Mouse (Mus musculus) forebrain, embryonic 16.5 days (tissue): Measurements from ENCODE around the gene Josd1. TPM values are rescaled to one million over a fixed set of nuclear protein-coding genes. Genes with fewer than 3 reads are reported as not detected.

Experiments used
- ATAC-seq: fragments of 200-750 bp; cut with Nextera tagmentation; 2 replicates; pipeline ENCODE4 v1.8.0; 2017; ENCODE audit warnings: mild to moderate bottlenecking, moderate library complexity
- H3K27ac ChIP-seq: fragments of 300-500 bp; sonication (generic); 2 replicates; pipeline ENCODE4 v1.5.1; 2014; ENCODE audit warnings: low read length, control low read depth
- H3K27me3 ChIP-seq: fragments of 300-500 bp; sonication (generic); replicated peaks from 2 replicates; pipeline ENCODE4 v1.6.1; 2014; ENCODE audit warnings: low read length; ENCODE audit not compliant: control insufficient read depth, insufficient read depth
- H3K36me3 ChIP-seq: fragments of 300-500 bp; sonication (generic); 2 replicates; pipeline ENCODE4 v1.6.1; 2014; ENCODE audit not compliant: control insufficient read depth, insufficient read depth
- H3K4me1 ChIP-seq: fragments of 300-500 bp; sonication (generic); replicated peaks from 2 replicates; pipeline ENCODE4 v1.6.1; 2014; ENCODE audit warnings: low read length; ENCODE audit not compliant: control insufficient read depth, insufficient read depth
- H3K4me2 ChIP-seq: fragments of 300-500 bp; sonication (generic); 2 replicates; pipeline ENCODE4 v1.6.1; 2014; ENCODE audit warnings: mild to moderate bottlenecking, low read length, control low read depth
- H3K4me3 ChIP-seq: fragments of 300-500 bp; sonication (generic); replicated peaks from 2 replicates; pipeline ENCODE4 v1.5.1; 2014; ENCODE audit warnings: mild to moderate bottlenecking, low read length, control low read depth
- H3K9ac ChIP-seq: fragments of 300-500 bp; sonication (generic); replicated peaks from 2 replicates; pipeline ENCODE4 v1.6.1; 2014; ENCODE audit warnings: low read depth, low read length, control low read depth
- H3K9me3 ChIP-seq: fragments of 300-500 bp; sonication (generic); 2 replicates; pipeline ENCODE4 v1.6.1; 2016; ENCODE audit warnings: low read length; ENCODE audit not compliant: control insufficient read depth
- WGBS: fragments of 180-500 bp; shearing (Covaris S2); extraction: QIAGEN DNeasy Blood & Tissue Kit; methylation state at CpG from one replicate; pipeline ENCODE4 v1.1.7; 2014; 5-methylcytosine and 5-hydroxymethylcytosine counted together
- polyA plus RNA-seq: library from polyadenylated mRNA; unstranded; fragments of >200 nt; fragmentation: Nextera tagmentation; extraction: Ambion mirVana; gene quantifications from 2 replicates; pipeline ENCODE4 v1.2.1, GENCODE M21; 2015

The Josd1 gene
- polyA plus RNA-seq, 1 experiment from 2014 or later: 24.5 TPM

GRCm38 (mm10) chr15:79651481-79651880 lies 36.2 kb downstream of the Josd1 start:
- ATAC-seq: no peak
- Histone ChIP-seq H3K27ac (no peak overlapping the region), H3K4me2 (no peak overlapping the region), H3K9me3 (no peaks in the 10 kb centered on the region), H3K9ac (no peak overlapping the region), H3K27me3 (no peaks in the 10 kb centered on the region), H3K36me3 (peaks cover 2% of the 10 kb centered on the region; the same call in 1 of the 2 replicates), H3K4me1 (no peaks in the 10 kb centered on the region), H3K4me3 (no peak overlapping the region)
- WGBS: 86% methylated on average over 4 of the region's 4 CpGs

- no peaks in the 10 kb centered on the region for H3K27me3 ChIP-seq
- no peak for ATAC-seq
- no peak overlapping the region for H3K27ac ChIP-seq
- H3K36me3 ChIP-seq: peaks cover 2% of the 10 kb centered on the region; the same call in 1 of the 2 replicates
- no peak overlapping the region for H3K4me2 ChIP-seq
- no peak overlapping the region for H3K4me3 ChIP-seq
- no peaks in the 10 kb centered on the region for H3K9me3 ChIP-seq
- H3K9ac ChIP-seq: no peak overlapping the region
- H3K4me1 ChIP-seq: no peaks in the 10 kb centered on the region
Observed at GRCm38 (mm10) chr15:79650569-79650968, 37.1 kb downstream of the Josd1 start.

- Histone ChIP-seq H3K4me1 (no peaks in the 10 kb centered on the region), H3K27ac (no peak overlapping the region), H3K9me3 (no peaks in the 10 kb centered on the region), H3K4me2 (no peak overlapping the region), H3K9ac (no peak overlapping the region), H3K36me3 (peaks cover 2% of the 10 kb centered on the region; the same call in 1 of the 2 replicates), H3K4me3 (no peak overlapping the region), H3K27me3 (no peaks in the 10 kb centered on the region)
- 88% methylated on average over 12 of the region's 12 CpGs for WGBS
- ATAC-seq: no peak
Observed at GRCm38 (mm10) chr15:79648130-79648529, 39.6 kb downstream of the Josd1 start.

GRCm38 (mm10) chr15:79645483-79645882 lies 42.2 kb downstream of the Josd1 start:
- H3K4me3 ChIP-seq: no peak overlapping the region
- ATAC-seq: no peak
- WGBS: 85% methylated on average over 2 of the region's 2 CpGs
- no peak overlapping the region for H3K4me2 ChIP-seq
- no peaks in the 10 kb centered on the region for H3K27me3 ChIP-seq
- no peaks in the 10 kb centered on the region for H3K4me1 ChIP-seq
- H3K9me3 ChIP-seq: no peaks in the 10 kb centered on the region
- no peak overlapping the region for H3K27ac ChIP-seq
- peaks cover 9% of the 10 kb centered on the region; the same call in 1 of the 2 replicates for H3K36me3 ChIP-seq
- H3K9ac ChIP-seq: no peak overlapping the region

- Histone ChIP-seq H3K4me2 (no peak overlapping the region), H3K4me1 (no peaks in the 10 kb centered on the region), H3K27me3 (no peaks in the 10 kb centered on the region), H3K27ac (no peak overlapping the region), H3K9ac (no peak overlapping the region), H3K4me3 (no peak overlapping the region), H3K9me3 (no peaks in the 10 kb centered on the region), H3K36me3 (peaks cover 16% of the 10 kb centered on the region)
- WGBS: 77% methylated on average over 12 of the region's 12 CpGs
- ATAC-seq: no peak
Observed at GRCm38 (mm10) chr15:79641135-79641817, 46.4 kb downstream of the Josd1 start.

DNA sequence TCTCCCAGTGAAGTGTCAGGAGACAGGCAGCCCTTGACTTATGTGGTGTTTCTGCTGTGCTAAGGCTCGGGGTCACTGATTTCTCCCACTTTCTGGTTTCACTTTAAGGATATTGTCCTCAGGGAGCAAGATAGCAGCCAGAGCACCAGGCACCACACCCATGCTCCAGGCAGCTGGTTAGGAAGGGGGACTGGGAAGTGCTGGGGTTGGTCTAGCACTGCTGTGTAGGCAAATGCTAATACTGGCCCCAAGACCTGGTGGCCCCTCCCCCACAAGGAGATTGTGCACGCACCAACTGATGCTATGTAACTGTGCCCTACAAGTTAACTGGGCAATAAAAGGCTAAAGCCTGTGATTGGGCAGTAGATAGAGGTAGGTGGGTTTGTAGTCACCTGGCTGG lies 57.2 kb downstream of the Josd1 start:
- Histone ChIP-seq H3K4me2 (no peak overlapping the region), H3K4me1 (no peaks in the 10 kb centered on the region), H3K27ac (no peak overlapping the region), H3K4me3 (no peak overlapping the region), H3K9me3 (0 out of 2 replicates have a peak, but pooled peaks cover 2% of the 10 kb centered on the region), H3K36me3 (peaks cover 37% of the 10 kb centered on the region), H3K27me3 (no peaks in the 10 kb centered on the region), H3K9ac (no peak overlapping the region)
- WGBS: 77% methylated on average over 2 of the region's 2 CpGs
- ATAC-seq: no peak

Other genes starting within 250 kb of the Josd1 start
- gene Csnk1e, start 232.4 kb downstream of the Josd1 start, polyA plus RNA-seq: 234 and 240 TPM in 2 replicates
- gene Kcnj4, start 182.7 kb downstream of the Josd1 start, polyA plus RNA-seq: 0.11 and 0.43 TPM in 2 replicates
- 4.8 and 8.7 TPM in 2 replicates for gene Kdelr3, start 171.5 kb downstream of the Josd1 start, polyA plus RNA-seq
- 60.2 and 63.3 TPM in 2 replicates for gene Ddx17, start 141.2 kb downstream of the Josd1 start, polyA plus RNA-seq
- gene Dmc1, start 82.8 kb downstream of the Josd1 start, polyA plus RNA-seq: 0.84 and 0.94 TPM in 2 replicates
- 3.9 and 4.5 TPM in 2 replicates for gene Fam227a, start 29.0 kb downstream of the Josd1 start, polyA plus RNA-seq
- gene Cby1, start 28.7 kb downstream of the Josd1 start, polyA plus RNA-seq: 116 and 117 TPM in 2 replicates
- 249 and 262 TPM in 2 replicates for gene Tomm22, start 17.1 kb downstream of the Josd1 start, polyA plus RNA-seq
- gene Gtpbp1, start 2.9 kb upstream of the Josd1 start, polyA plus RNA-seq: 55.7 and 56.5 TPM in 2 replicates
- gene Sun2, start 54.6 kb upstream of the Josd1 start, polyA plus RNA-seq: 8.9 and 9.9 TPM in 2 replicates
- 87.9 and 89.5 TPM in 2 replicates for gene Dnal4, start 89.9 kb upstream of the Josd1 start, polyA plus RNA-seq
- 19.2 and 24.7 TPM in 2 replicates for gene Nptxr, start 116.8 kb upstream of the Josd1 start, polyA plus RNA-seq
- gene Npcd, start 146.3 kb upstream of the Josd1 start, polyA plus RNA-seq: 1.4 TPM in 1 of 2 replicates, not detected in the other
- 49.3 and 53.2 TPM in 2 replicates for gene Cbx6, start 146.8 kb upstream of the Josd1 start, polyA plus RNA-seq
- gene Apobec3, start 203.7 kb upstream of the Josd1 start, polyA plus RNA-seq: 6.7 and 8.5 TPM in 2 replicates